Mouse (Mus musculus) cerebellum, adult 2 months (tissue): Measurements from ENCODE around the gene Trmt61a.

Experiments
- CTCF ChIP-seq: fragments of 200-500 bp; IDR thresholded peaks from 2 replicates; pipeline ENCODE4 v1.5.1; 2011; ENCODE audit warnings: low read depth, mild to moderate bottlenecking, control low read depth, low read length, moderate library complexity, borderline replicate concordance; ENCODE audit not compliant: insufficient read depth
- POLR2A ChIP-seq: fragments of 200-500 bp; IDR thresholded peaks from 2 replicates; pipeline ENCODE4 v1.6.1; 2011; ENCODE audit warnings: low read length, control low read depth, borderline replicate concordance; ENCODE audit not compliant: insufficient read depth

DNA sequence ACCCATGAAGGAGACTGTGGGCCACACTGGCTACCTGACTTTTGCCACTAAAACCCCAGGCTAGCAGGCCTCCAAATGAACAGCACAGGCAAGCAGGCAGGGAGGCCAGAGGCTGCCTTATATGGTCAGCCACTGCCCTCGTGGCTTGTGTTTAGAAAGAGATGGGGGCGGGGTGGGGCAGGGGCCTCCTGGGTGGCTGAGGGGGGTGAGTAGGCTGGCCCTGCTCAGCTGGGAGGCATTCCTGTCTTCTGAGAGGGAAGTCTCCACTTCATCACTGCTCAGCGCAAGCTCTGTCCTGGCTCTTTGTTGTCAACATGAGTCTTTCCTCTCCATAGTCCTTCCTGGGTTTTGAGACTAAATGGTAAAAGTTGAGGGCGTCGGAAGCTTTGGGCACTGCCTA, 4.9 kb downstream of the Trmt61a start:
- no peak for TF ChIP-seq CTCF
- TF ChIP-seq POLR2A, result no peak
